Mouse (Mus musculus): ENCODE results near the gene Tnfsf11. TPM values are rescaled to one million over a fixed set of nuclear protein-coding genes. Genes with fewer than 3 reads are reported as not detected.

Gene Tnfsf11
- total RNA-seq, 2 experiments from 2014 or later: not detected

Small RNA genes lying within 50 kb of the gene (microRNA-seq; reads per million reads assigned to microRNA genes)
- gene Gm23652: not detected

Other genes with a start within 250 kb of the Tnfsf11 start
- 1 to 10 TPM in 1 of 2 experiments, under 1 TPM in 1; 0.77 to 1.7 TPM for gene Fam216b, start 219.0 kb downstream of the Tnfsf11 start, total RNA-seq (2021)
- 100 to 1,000 TPM; 133 to 141 TPM for gene Akap11, start 228.8 kb upstream of the Tnfsf11 start, total RNA-seq (2021)